Mouse (Mus musculus) midbrain, embryonic 13.5 days (tissue): ENCODE data around the gene Krt90. TPM values are rescaled to one million over a fixed set of nuclear protein-coding genes. Genes with fewer than 3 reads are reported as not detected.

Source experiments
- ATAC-seq: fragments of 200-750 bp; cut with Nextera tagmentation; 2 replicates; pipeline ENCODE4 v1.8.0; 2017; ENCODE audit warnings: mild to moderate bottlenecking, moderate TSS enrichment, moderate library complexity
- H3K27ac ChIP-seq: fragments of 300-500 bp; sonication (generic); 2 replicates; pipeline ENCODE4 v1.5.1; 2015; ENCODE audit warnings: inconsistent platforms, mild to moderate bottlenecking, moderate library complexity
- H3K27me3 ChIP-seq: fragments of 300-500 bp; sonication (generic); 2 replicates; pipeline ENCODE4 v1.6.1; 2015; ENCODE audit warnings: mild to moderate bottlenecking, inconsistent platforms
- H3K36me3 ChIP-seq: fragments of 300-500 bp; sonication (generic); 2 replicates; pipeline ENCODE4 v1.6.1; 2015; ENCODE audit warnings: mild to moderate bottlenecking, inconsistent platforms
- H3K4me1 ChIP-seq: fragments of 300-500 bp; sonication (generic); replicated peaks from 2 replicates; pipeline ENCODE4 v1.6.1; 2015; ENCODE audit warnings: inconsistent platforms
- H3K4me2 ChIP-seq: fragments of 300-500 bp; sonication (generic); replicated peaks from 2 replicates; pipeline ENCODE4 v1.6.1; 2015; ENCODE audit warnings: moderate library complexity, mild to moderate bottlenecking, inconsistent platforms
- H3K4me3 ChIP-seq: fragments of 300-500 bp; sonication (generic); replicated peaks from 2 replicates; pipeline ENCODE4 v1.5.1; 2015; ENCODE audit warnings: mild to moderate bottlenecking, inconsistent platforms
- H3K9ac ChIP-seq: fragments of 300-500 bp; sonication (generic); replicated peaks from 2 replicates; pipeline ENCODE4 v1.6.1; 2015; ENCODE audit warnings: mild to moderate bottlenecking, inconsistent platforms
- H3K9me3 ChIP-seq: fragments of 300-500 bp; sonication (generic); 2 replicates; pipeline ENCODE4 v1.6.1; 2016; ENCODE audit warnings: mild to moderate bottlenecking, inconsistent platforms
- WGBS: fragments of 180-500 bp; shearing (Covaris S2); methylation state at CpG from one replicate; pipeline ENCODE4 v1.1.7; 2015; 5-methylcytosine and 5-hydroxymethylcytosine counted together
- microRNA-seq: library from miRNA; unstranded; fragments of <30 nt; microRNA quantifications from one replicate; pipeline ENCODE4, GENCODE M21; 2016
- polyA plus RNA-seq: library from polyadenylated mRNA; unstranded; fragments of >200 nt; fragmentation: Nextera tagmentation; extraction: Ambion mirVana; gene quantifications from 2 replicates; pipeline ENCODE4 v1.2.1, GENCODE M21; 2015

Krt90 gene
- polyA plus RNA-seq, 1 experiment from 2014 or later, result not detected

DNA sequence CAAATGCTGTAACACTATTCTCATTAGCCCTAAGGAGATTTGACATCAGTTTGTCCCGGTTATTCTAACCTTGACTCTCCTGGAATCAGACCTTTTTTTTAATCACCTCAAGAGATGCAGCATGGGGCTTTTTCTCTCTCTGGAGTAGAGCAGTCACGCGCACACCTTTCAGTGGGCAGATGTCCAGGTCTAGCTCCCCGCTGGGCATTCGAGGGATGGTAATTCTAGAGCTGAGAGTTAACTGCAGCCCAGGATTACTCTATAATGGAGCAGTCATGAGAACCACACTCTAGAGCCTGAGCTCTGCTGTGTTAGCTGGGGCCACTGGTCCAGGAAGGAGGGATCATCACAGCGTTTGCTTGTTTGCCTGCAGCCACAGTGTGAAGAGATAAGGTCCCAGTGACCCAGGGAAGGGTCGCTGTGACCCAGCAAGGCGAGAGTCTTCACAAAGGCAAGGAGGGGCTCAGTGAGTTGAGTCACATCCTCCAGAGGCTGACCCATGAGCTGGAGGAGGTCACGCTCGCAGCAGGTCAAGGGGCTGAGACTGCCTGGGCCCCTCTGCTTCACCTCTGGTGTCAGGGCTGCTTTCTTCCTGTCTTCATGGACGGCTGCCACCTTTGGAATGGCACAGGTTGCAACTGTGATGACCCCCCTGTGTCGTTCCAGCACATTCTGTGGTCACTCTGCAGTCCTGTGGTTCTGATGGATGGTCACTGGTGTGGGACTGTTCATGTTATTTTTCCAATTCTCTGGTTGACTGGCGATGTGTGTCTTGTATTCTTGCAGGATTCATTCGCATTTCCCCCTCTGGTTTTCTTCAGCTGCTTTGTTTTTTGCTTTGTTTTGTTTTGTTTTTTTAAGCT, 55.6 kb downstream of the Krt90 start:
- Histone ChIP-seq H3K36me3 (no peaks in the 10 kb centered on the region), H3K9me3 (no peaks in the 10 kb centered on the region), H3K27ac (no peak overlapping the region), H3K4me1 (no peaks in the 10 kb centered on the region), H3K27me3 (no peaks in the 10 kb centered on the region), H3K9ac (no peak overlapping the region), H3K4me3 (no peak overlapping the region), H3K4me2 (no peak overlapping the region)
- no peak for ATAC-seq
- 64% methylated on average over 14 of the region's 14 CpGs for WGBS

Small RNAs within 50 kb of the gene (microRNA-seq; reads per million reads assigned to microRNA genes)
- gene Gm44393 (not detected), gene Gm44460 (not detected)

Other genes starting within 250 kb of the Krt90 start
- 0.05 and 0.09 TPM in 2 replicates for gene Krt80, start 192.8 kb downstream of the Krt90 start, polyA plus RNA-seq
- 0.05 and 0.32 TPM in 2 replicates for gene Krt7, start 151.9 kb downstream of the Krt90 start, polyA plus RNA-seq
- 0.17 and 0.19 TPM in 2 replicates for gene Krt87, start 124.1 kb downstream of the Krt90 start, polyA plus RNA-seq
- not detected in 2 replicates for gene Krt88, start 115.2 kb downstream of the Krt90 start, polyA plus RNA-seq
- not detected in 2 replicates for gene Krt81, start 99.2 kb downstream of the Krt90 start, polyA plus RNA-seq
- not detected in 2 replicates for gene Krt86, start 89.5 kb downstream of the Krt90 start, polyA plus RNA-seq
- gene Krt83, start 71.4 kb downstream of the Krt90 start, polyA plus RNA-seq, result not detected in 2 replicates
- gene Gm49425, start 45.7 kb downstream of the Krt90 start, polyA plus RNA-seq, result not detected in 2 replicates
- gene Krt84, start 30.1 kb downstream of the Krt90 start, polyA plus RNA-seq, result not detected in 2 replicates
- not detected in 2 replicates for gene Krt82, start 12.3 kb downstream of the Krt90 start, polyA plus RNA-seq
- 0.11 TPM in 1 of 2 replicates, not detected in the other for gene Krt75, start 11.0 kb upstream of the Krt90 start, polyA plus RNA-seq
- not detected in 2 replicates for gene Gm5414, start 65.2 kb upstream of the Krt90 start, polyA plus RNA-seq
- not detected in 2 replicates for gene Gm5478, start 84.4 kb upstream of the Krt90 start, polyA plus RNA-seq
- not detected in 2 replicates for gene Krt6b, start 117.3 kb upstream of the Krt90 start, polyA plus RNA-seq
- not detected in 2 replicates for gene Krt6a, start 131.4 kb upstream of the Krt90 start, polyA plus RNA-seq
- gene Krt5, start 149.9 kb upstream of the Krt90 start, polyA plus RNA-seq, result 0.19 and 0.26 TPM in 2 replicates
- gene Krt71, start 180.2 kb upstream of the Krt90 start, polyA plus RNA-seq, result not detected in 2 replicates
- not detected in 2 replicates for gene Krt72, start 223.5 kb upstream of the Krt90 start, polyA plus RNA-seq
- gene Krt73, start 239.4 kb upstream of the Krt90 start, polyA plus RNA-seq, result 0.50 and 1.0 TPM in 2 replicates